Mouse (Mus musculus): ENCODE data around the gene Coq6.

The Coq6 gene

GRCm38 (mm10) chr12:84396947-84397679 lies 35.7 kb downstream of the Coq6 start:
- DNase-seq, result no peak

GRCm38 (mm10) chr12:84397685-84398084 lies 36.2 kb downstream of the Coq6 start:
- DNase-seq, result no peak

GRCm38 (mm10) chr12:84398629-84399028 lies 37.2 kb downstream of the Coq6 start:
- DNase-seq, result no peak

- no peak for DNase-seq
Observed at GRCm38 (mm10) chr12:84399135-84399534, 37.7 kb downstream of the Coq6 start.

- DNase-seq, result no peak
Observed at GRCm38 (mm10) chr12:84399663-84400062, 38.2 kb downstream of the Coq6 start.

- no peak for DNase-seq
Observed at GRCm38 (mm10) chr12:84400068-84400467, 38.6 kb downstream of the Coq6 start.

- no peak for DNase-seq
Observed at GRCm38 (mm10) chr12:84400653-84401052, 39.2 kb downstream of the Coq6 start.

- DNase-seq, result no peak
Observed at GRCm38 (mm10) chr12:84402923-84403322, 41.5 kb downstream of the Coq6 start.

GRCm38 (mm10) chr12:84404541-84404940 lies 43.1 kb downstream of the Coq6 start:
- DNase-seq, result no peak

GRCm38 (mm10) chr12:84407259-84407658 lies 45.8 kb downstream of the Coq6 start:
- DNase-seq, result no peak

- peak; percentile 14 for DNase-seq
Observed at GRCm38 (mm10) chr12:84407874-84408818, 46.7 kb downstream of the Coq6 start.

- DNase-seq, result peak; percentile 95
Observed at GRCm38 (mm10) chr12:84408819-84409507, 47.5 kb downstream of the Coq6 start, which contains the start of the genes Entpd5 and Bbof1. Entpd5 (minus strand) TSS chr12:84409029. Bbof1 (plus strand) TSS chr12:84409071.

- DNase-seq, result peak; percentile 94
Observed at GRCm38 (mm10) chr12:84416834-84417604, 55.6 kb downstream of the Coq6 start, which contains the start of gene Rnf113a2. Rnf113a2 (plus strand) TSS chr12:84417196.

- no peak for DNase-seq
Observed at GRCm38 (mm10) chr12:84417605-84417922, 56.1 kb downstream of the Coq6 start.
